Mouse (Mus musculus): ENCODE measurements at regions not wholly inside any gene's neighbourhood (a gene's known extent, or its start where the extent isn't known, plus 50 kb on each side); places are given as distances from the start of the nearest gene placed in this dataset.
A peak's percentile ranks its signal among the peaks of the same experiment; 100 is the strongest.

GRCm38 (mm10) chr7:115073406-115073805 lies 329.9 kb downstream of the Insc start:
- DNase-seq (ENCODE audit: low spot score in 2 of 2) = no peak

GRCm38 (mm10) chr7:115076781-115077180 lies 333.3 kb downstream of the Insc start:
- DNase-seq (ENCODE audit: low spot score in 2 of 2) = no peak

- DNase-seq (ENCODE audit: low spot score in 2 of 2) = no peak
Measured at GRCm38 (mm10) chr7:115084711-115085380, 341.4 kb downstream of the Insc start.

- no peak for DNase-seq (ENCODE audit: low spot score in 2 of 2)
Measured at GRCm38 (mm10) chr7:115086542-115087448, 343.3 kb downstream of the Insc start.

GRCm38 (mm10) chr7:115092481-115093050 lies 349.1 kb downstream of the Insc start:
- no peak for DNase-seq (ENCODE audit: low spot score in 2 of 2)

GRCm38 (mm10) chr7:115106041-115106440 lies 362.5 kb downstream of the Insc start:
- no peak for DNase-seq (ENCODE audit: low spot score in 2 of 2)

GRCm38 (mm10) chr7:115112282-115112681 lies 368.8 kb downstream of the Insc start:
- no peak for DNase-seq (ENCODE audit: low spot score in 2 of 2)

GRCm38 (mm10) chr7:115123283-115123682 lies 379.8 kb downstream of the Insc start:
- no peak for DNase-seq (ENCODE audit: low spot score in 2 of 2)

GRCm38 (mm10) chr7:115129001-115129400 lies 385.5 kb downstream of the Insc start:
- no peak for DNase-seq (ENCODE audit: low spot score in 2 of 2)

- no peak for DNase-seq (ENCODE audit: low spot score in 2 of 2)
Measured at GRCm38 (mm10) chr7:115131259-115131969, 387.9 kb downstream of the Insc start.

- DNase-seq (ENCODE audit: low spot score in 2 of 2) = peak in 1 of 2 experiments; percentile 8
Measured at GRCm38 (mm10) chr7:115131970-115132551, 388.6 kb downstream of the Insc start.

GRCm38 (mm10) chr7:115132595-115132994 lies 389.1 kb downstream of the Insc start:
- no peak for DNase-seq (ENCODE audit: low spot score in 2 of 2)

GRCm38 (mm10) chr7:115134926-115135575 lies 391.6 kb downstream of the Insc start:
- DNase-seq (ENCODE audit: low spot score in 2 of 2) = peak in 1 of 2 experiments; percentile 8

GRCm38 (mm10) chr7:115140286-115140685 lies 396.8 kb downstream of the Insc start:
- DNase-seq (ENCODE audit: low spot score in 2 of 2) = peak in 1 of 2 experiments; percentile 18

GRCm38 (mm10) chr7:115142163-115142562 lies 398.7 kb downstream of the Insc start:
- DNase-seq (ENCODE audit: low spot score in 2 of 2) = no peak

GRCm38 (mm10) chr7:115144947-115145346 lies 401.5 kb downstream of the Insc start:
- no peak for DNase-seq (ENCODE audit: low spot score in 2 of 2)

GRCm38 (mm10) chr7:115147352-115147977 lies 404.0 kb downstream of the Insc start:
- no peak for DNase-seq (ENCODE audit: low spot score in 2 of 2)

- no peak for DNase-seq (ENCODE audit: low spot score in 2 of 2)
Measured at GRCm38 (mm10) chr7:115153291-115153690, 409.8 kb downstream of the Insc start.

- DNase-seq (ENCODE audit: low spot score in 2 of 2) = no peak
Measured at GRCm38 (mm10) chr7:115153764-115154509, 410.4 kb downstream of the Insc start.

GRCm38 (mm10) chr7:115170023-115170422 lies 426.5 kb downstream of the Insc start:
- no peak for DNase-seq (ENCODE audit: low spot score in 2 of 2)
